Mouse (Mus musculus) liver, embryonic 13.5 days (tissue): ENCODE measurements around the gene Vrk2. TPM values are rescaled to one million over a fixed set of nuclear protein-coding genes. Genes with fewer than 3 reads are reported as not detected.

Experiments used
- ATAC-seq: fragments of 200-750 bp; cut with Nextera tagmentation; 2 replicates; pipeline ENCODE4 v1.8.0; 2017; ENCODE audit warnings: low read depth, mild to moderate bottlenecking, moderate number of reproducible peaks, moderate library complexity
- DNase-seq: peaks from one replicate; pipeline ENCODE4 v3.0.0; 2022
- H3K27ac ChIP-seq: fragments of 300-500 bp; sonication (generic); 2 replicates; pipeline ENCODE4 v1.5.1; 2015; ENCODE audit warnings: moderate library complexity, mild to moderate bottlenecking, inconsistent platforms
- H3K27me3 ChIP-seq: fragments of 300-500 bp; sonication (generic); 2 replicates; pipeline ENCODE4 v1.6.1; 2015; ENCODE audit warnings: mild to moderate bottlenecking, inconsistent platforms
- H3K36me3 ChIP-seq: fragments of 300-500 bp; sonication (generic); 2 replicates; pipeline ENCODE4 v1.6.1; 2015; ENCODE audit warnings: mild to moderate bottlenecking, inconsistent platforms
- H3K4me1 ChIP-seq: fragments of 300-500 bp; sonication (generic); replicated peaks from 2 replicates; pipeline ENCODE4 v1.6.1; 2015; ENCODE audit warnings: inconsistent platforms
- H3K4me2 ChIP-seq: fragments of 300-500 bp; sonication (generic); 2 replicates; pipeline ENCODE4 v1.6.1; 2015; ENCODE audit warnings: inconsistent platforms, mild to moderate bottlenecking, moderate library complexity
- H3K4me3 ChIP-seq: fragments of 300-500 bp; sonication (generic); replicated peaks from 2 replicates; pipeline ENCODE4 v1.5.1; 2015; ENCODE audit warnings: mild to moderate bottlenecking, inconsistent platforms
- H3K9ac ChIP-seq: fragments of 300-500 bp; sonication (generic); 2 replicates; pipeline ENCODE4 v1.6.1; 2015; ENCODE audit warnings: mild to moderate bottlenecking, inconsistent platforms
- H3K9me3 ChIP-seq: fragments of 300-500 bp; sonication (generic); replicated peaks from 2 replicates; pipeline ENCODE4 v1.6.1; 2016; ENCODE audit warnings: inconsistent platforms
- WGBS: fragments of 180-500 bp; shearing (Covaris S2); methylation state at CpG from one replicate; pipeline ENCODE4 v1.1.7; 2015; ENCODE audit not compliant: insufficient replicate concordance; 5-methylcytosine and 5-hydroxymethylcytosine counted together
- polyA plus RNA-seq: library from polyadenylated mRNA; unstranded; fragments of >200 nt; fragmentation: Nextera tagmentation; extraction: Ambion mirVana; gene quantifications from 2 replicates; pipeline ENCODE4 v1.2.1, GENCODE M21; 2015

Vrk2 gene
- polyA plus RNA-seq, 1 experiment from 2014 or later, result 27.5 TPM

DNA sequence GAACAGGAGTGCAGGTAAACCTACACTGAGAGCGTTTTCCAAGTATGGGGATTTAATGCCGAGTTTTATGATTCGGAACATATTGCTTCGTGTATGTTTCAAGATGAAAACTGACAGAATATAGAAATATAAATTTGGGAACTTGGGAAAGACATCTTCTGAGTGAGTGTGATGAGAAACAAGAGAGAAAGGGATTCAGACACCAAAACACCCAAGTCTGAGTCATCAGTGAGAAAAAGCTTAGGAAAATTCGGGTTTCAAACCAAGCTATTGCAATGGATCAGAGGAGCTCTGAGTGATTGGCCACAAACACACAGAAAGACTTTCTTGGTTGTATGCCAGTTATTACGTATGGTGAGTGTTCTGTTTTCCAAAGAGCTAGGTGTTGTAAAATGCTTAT, 4.0 kb upstream of the Vrk2 start:
- no peak overlapping the region for H3K4me3 ChIP-seq
- no peak overlapping the region for H3K4me2 ChIP-seq
- DNase-seq (no peak), ATAC-seq (no peak)
- H3K9me3 ChIP-seq, result no peaks in the 10 kb centered on the region
- peak overlapping the region; percentile 63 for H3K27ac ChIP-seq
- no peaks in the 10 kb centered on the region for H3K27me3 ChIP-seq
- H3K36me3 ChIP-seq, result no peaks in the 10 kb centered on the region
- no peak overlapping the region for H3K9ac ChIP-seq
- WGBS, result 76% methylated on average over 6 of the region's 6 CpGs
- H3K4me1 ChIP-seq, result peaks cover 57% of the 10 kb centered on the region

DNA sequence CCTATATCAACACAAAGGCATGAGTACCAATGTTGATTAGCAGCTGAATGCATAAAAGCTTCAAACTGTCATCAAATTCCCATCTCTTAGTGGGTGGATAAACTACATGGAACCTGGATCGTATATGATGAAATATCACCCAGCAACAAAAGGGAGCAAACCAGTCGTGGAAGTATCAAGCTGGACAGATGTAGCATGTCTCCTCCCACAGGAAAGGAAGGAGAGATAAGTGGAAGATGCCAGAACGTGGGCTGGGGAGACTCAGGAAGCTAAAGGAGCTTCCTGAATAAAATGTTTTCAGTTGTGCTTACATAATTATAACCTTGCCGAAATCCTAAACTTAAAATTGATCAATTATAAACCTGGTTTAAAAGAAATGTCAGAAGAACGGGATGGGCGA, 3.3 kb upstream of the Vrk2 start:
- Histone ChIP-seq H3K4me1 (peaks cover 63% of the 10 kb centered on the region), H3K9me3 (no peaks in the 10 kb centered on the region), H3K27me3 (no peaks in the 10 kb centered on the region), H3K4me2 (0 out of 2 replicates have a peak overlapping the region, but pooled peaks have one; percentile 10), H3K27ac (peak overlapping the region; percentile 63), H3K36me3 (no peaks in the 10 kb centered on the region), H3K4me3 (no peak overlapping the region), H3K9ac (no peak overlapping the region; the same call in 1 of the 2 replicates)
- DNase-seq (no peak), ATAC-seq (no peak)
- 37% methylated on average over 6 of the region's 6 CpGs for WGBS

DNA sequence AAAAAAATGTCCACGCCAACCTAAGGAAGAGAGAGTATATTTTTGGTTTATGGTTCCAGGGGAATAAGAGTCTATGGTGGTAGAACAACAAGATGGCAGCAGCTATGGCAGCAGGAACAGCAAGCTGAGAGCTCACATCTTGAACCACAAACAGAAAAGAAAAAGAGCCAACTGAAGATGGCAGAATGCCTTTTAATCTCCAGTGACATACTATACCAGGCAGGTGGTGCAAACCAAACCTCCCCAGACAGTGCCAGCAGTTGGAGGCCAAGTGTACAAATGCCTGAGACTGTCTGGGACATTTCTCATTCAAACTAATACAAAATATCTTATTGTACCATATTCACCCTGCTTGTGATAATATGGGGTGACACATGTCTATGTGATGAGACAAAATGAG, 2.4 kb upstream of the Vrk2 start:
- WGBS, result 92% methylated on average over 1 of the region's 1 CpGs
- H3K9me3 ChIP-seq, result no peaks in the 10 kb centered on the region
- H3K27ac ChIP-seq, result peak overlapping the region; percentile 63
- no peak for ATAC-seq
- no peaks in the 10 kb centered on the region for H3K36me3 ChIP-seq
- no peaks in the 10 kb centered on the region for H3K27me3 ChIP-seq
- no peak overlapping the region for H3K9ac ChIP-seq
- peaks cover 65% of the 10 kb centered on the region for H3K4me1 ChIP-seq
- DNase-seq, result no peak
- H3K4me2 ChIP-seq, result no peak overlapping the region
- H3K4me3 ChIP-seq, result no peak overlapping the region

DNA sequence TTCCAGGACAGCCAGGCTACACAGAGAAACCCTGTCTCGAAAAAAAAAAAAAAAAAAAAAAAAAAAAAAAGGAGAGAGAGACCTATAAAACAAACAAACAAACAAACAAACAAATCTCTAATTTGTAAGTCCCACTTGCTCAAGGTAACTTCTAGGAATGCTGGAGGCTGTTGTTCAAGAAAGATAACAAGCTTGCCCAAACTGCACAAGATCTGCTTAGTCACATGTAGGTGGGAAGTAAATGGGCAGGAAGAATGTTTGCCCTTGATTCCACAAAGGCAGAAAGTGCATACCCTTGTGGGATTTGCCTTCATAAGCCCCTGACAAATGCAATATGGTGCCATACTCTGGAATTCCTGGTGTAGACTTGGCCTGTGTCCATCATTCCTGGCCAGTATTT, 688 bp upstream of the Vrk2 start:
- no peak overlapping the region for H3K4me3 ChIP-seq
- DNase-seq (peak; percentile 28), ATAC-seq (no peak)
- H3K4me1 ChIP-seq, result peaks cover 56% of the 10 kb centered on the region
- H3K27ac ChIP-seq, result peak overlapping the region; percentile 91
- H3K9ac ChIP-seq, result no peak overlapping the region
- H3K4me2 ChIP-seq, result peak overlapping the region; percentile 47
- peaks cover 13% of the 10 kb centered on the region for H3K36me3 ChIP-seq
- 46% methylated on average over 1 of the region's 1 CpGs for WGBS
- H3K27me3 ChIP-seq, result no peaks in the 10 kb centered on the region
- no peaks in the 10 kb centered on the region for H3K9me3 ChIP-seq

DNA sequence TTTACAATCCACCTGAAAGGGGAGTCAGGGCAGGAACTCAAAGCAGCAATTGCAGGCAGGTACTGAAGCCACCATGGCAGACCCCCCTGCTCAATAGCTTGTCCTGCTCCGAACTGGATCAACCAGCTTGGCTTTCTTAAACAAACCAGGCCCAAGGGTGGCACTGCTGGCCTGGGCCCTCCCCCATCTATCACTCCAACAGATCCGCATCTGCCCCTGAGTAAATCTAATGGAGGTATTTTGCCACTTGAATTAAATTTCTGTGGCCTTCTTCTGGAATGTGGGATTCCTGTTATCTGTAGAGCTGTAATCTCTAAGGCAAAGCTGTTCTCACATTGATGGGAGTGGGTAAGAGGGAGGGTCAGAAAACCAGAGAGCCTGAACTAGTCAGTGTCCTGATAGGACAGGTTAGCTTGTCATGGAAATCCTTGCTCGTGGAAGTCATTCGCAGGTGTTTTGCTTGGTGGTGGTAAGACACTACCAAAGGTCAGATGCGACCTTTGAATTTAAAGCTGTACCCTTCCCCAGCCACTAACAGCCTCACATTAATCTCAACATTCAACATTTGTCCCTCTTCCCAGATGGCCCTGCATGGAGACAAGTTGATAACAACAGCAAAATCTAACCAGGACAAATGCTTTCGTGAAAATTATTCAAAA, 1.3 kb downstream of the Vrk2 start:
- Histone ChIP-seq H3K27ac (peak overlapping the region; percentile 95), H3K36me3 (peaks cover 15% of the 10 kb centered on the region), H3K4me1 (peaks cover 41% of the 10 kb centered on the region), H3K27me3 (no peaks in the 10 kb centered on the region), H3K9me3 (no peaks in the 10 kb centered on the region), H3K4me2 (peak overlapping the region; percentile 76), H3K9ac (peak overlapping the region; percentile 96), H3K4me3 (peak overlapping the region; percentile 90)
- DNase-seq (peak; percentile 10), ATAC-seq (no peak)
- WGBS, result 24% methylated on average over 6 of the region's 6 CpGs

DNA sequence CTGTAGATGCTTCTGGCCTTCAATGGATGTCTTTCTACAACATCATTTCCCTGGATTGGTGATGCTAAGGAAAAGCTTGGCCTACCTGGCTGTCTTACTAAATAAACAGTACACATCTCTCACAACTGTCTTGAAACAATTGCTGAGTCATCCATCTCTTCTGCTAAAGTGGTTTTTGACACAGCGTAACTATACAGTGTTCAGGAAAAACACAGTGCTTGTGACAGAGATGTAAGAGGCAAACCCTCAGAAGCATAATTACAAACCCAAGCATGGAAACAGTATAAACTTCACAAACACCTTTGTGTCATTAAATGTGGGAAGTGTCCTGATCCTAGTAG, 6.6 kb downstream of the Vrk2 start:
- H3K4me1 ChIP-seq, result peaks cover 14% of the 10 kb centered on the region
- no peaks in the 10 kb centered on the region for H3K27me3 ChIP-seq
- peaks cover 29% of the 10 kb centered on the region for H3K36me3 ChIP-seq
- H3K9me3 ChIP-seq, result no peaks in the 10 kb centered on the region
- H3K4me2 ChIP-seq, result no peak overlapping the region
- no peak overlapping the region for H3K9ac ChIP-seq
- DNase-seq, result no peak
- peak overlapping the region; percentile 41; the same call in 1 of the 2 replicates for H3K27ac ChIP-seq
- WGBS, result 87% methylated on average over 1 of the region's 1 CpGs
- 0 out of 2 replicates have a peak, but pooled peaks have one; percentile 57 for ATAC-seq
- H3K4me3 ChIP-seq, result no peak overlapping the region

DNA sequence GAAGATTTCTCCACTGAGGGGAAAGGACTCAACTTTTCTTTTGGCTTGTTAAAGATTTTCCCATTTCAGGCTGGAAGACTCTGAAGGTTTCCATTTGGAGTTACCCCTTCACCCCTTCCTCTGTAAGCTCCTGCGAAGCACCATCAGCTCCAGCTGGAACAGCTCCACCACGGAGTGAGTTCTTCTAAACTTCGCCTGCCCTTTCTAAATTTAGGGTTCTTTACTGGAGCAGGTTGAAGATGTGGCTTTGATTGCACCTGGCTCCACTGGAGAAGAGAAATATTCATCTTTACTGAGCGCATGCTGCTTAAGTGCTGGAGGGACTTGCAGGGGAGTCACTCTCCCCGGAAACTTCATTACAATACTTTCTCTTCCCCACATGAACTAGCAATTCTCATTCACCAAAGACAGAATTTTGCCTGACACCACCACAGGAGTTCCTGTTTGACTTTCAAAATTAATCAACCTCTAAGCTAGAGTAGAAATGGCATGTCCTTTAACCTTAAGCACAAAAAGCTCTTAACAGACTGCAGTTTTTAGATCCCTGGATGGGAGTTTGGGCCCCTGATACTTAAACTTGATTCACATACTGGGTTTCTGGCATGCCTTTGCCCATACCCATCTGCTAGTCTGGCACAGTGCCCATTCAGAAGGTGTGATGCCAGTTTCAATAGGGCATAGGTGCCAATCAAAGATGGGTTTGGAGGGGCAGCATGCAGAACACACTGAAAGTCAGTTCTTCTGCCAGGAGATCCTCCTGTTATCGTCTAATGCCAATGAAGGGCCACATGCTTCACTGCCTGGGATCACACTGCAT, 7.2 kb downstream of the Vrk2 start:
- ATAC-seq, result 0 out of 2 replicates have a peak, but pooled peaks have one; percentile 15

DNA sequence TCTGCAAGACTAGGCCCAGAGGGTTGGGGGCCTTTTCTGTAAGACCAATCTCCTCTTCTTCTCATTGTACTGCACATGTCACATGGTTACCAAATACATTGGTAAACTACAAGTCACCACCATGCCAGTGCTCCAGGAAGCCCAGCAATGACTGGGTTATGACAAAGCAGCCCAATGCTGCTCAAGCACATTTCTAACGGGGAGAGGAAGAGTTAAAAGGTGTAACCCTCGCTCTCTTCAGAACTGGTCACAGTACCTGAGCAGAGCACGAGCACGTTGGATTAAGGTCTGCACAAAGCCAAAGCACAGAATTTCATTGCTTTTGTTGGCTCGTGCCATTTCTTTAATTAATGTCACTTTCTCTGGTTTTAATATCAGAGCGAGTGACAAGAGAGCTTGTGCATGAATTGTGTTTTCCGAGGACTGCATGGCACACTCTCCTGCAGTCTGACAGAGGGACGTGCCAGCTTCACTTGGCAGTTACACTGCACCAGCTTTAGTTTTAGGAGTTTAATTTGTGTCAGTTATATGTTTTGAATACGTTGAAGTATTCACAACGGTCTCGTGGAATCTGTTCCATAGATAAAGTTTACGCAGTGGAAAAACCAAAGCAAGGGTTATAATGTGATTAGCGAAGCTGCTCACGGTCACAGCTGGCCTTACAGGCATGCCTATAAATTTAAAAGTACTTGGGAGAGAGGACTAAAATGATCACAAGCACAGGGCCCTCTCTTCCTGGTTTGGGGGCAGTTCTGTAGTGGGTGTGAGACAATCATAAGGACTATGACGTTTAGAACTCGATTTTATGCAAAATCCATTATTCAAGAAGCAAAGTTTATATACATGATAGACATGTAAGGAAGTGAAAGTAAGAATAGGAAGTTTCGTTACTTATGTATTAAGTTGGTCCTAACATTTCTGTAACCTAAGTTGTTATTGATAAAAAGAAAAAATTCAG, 8.1 kb downstream of the Vrk2 start:
- DNase-seq, result no peak
- Histone ChIP-seq H3K27ac (no peak overlapping the region), H3K36me3 (peaks cover 29% of the 10 kb centered on the region), H3K9ac (no peak overlapping the region), H3K27me3 (no peaks in the 10 kb centered on the region), H3K4me3 (no peak overlapping the region), H3K4me1 (peaks cover 10% of the 10 kb centered on the region; the same call in 1 of the 2 replicates), H3K9me3 (no peaks in the 10 kb centered on the region), H3K4me2 (no peak overlapping the region)
- ATAC-seq, result no peak
- WGBS, result 83% methylated on average over 17 of the region's 17 CpGs

More for the DNA sequence above, 7.2 kb downstream of the Vrk2 start:
- Histone ChIP-seq H3K4me3 (no peak overlapping the region), H3K27me3 (no peaks in the 10 kb centered on the region), H3K36me3 (peaks cover 29% of the 10 kb centered on the region), H3K27ac (peak overlapping the region; percentile 41; the same call in 1 of the 2 replicates), H3K4me1 (peaks cover 12% of the 10 kb centered on the region; the same call in 1 of the 2 replicates), H3K9me3 (no peaks in the 10 kb centered on the region), H3K9ac (no peak overlapping the region), H3K4me2 (no peak overlapping the region)
- no peak for DNase-seq
- WGBS, result 78% methylated on average over 6 of the region's 6 CpGs

DNA sequence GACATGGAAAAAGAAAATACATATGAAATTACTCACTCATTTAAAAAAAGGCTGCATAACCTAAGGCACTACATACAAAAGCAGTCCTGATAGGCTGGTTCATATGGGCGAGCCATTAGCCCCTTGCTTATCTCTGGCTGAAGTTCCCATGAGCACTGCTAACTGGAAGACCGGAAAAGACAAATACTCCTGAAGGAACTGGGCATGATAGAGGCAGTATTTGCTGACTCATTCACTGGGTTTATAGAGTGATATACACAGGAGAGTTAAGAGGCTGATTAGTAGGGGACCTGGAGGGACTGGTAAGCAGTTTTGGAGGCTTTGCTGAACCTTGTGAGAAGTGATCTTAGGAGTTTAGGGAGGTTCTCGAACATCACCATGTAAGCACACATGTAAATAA, 42.2 kb downstream of the Vrk2 start:
- H3K27ac ChIP-seq, result 0 out of 2 replicates have a peak overlapping the region, but pooled peaks have one; percentile 12
- H3K4me3 ChIP-seq, result no peak overlapping the region
- no peak overlapping the region for H3K9ac ChIP-seq
- H3K27me3 ChIP-seq, result no peaks in the 10 kb centered on the region
- no peak overlapping the region for H3K4me2 ChIP-seq
- H3K9me3 ChIP-seq, result no peaks in the 10 kb centered on the region
- H3K36me3 ChIP-seq, result peaks cover 15% of the 10 kb centered on the region
- peak; percentile 86 for ATAC-seq
- H3K4me1 ChIP-seq, result peaks cover 11% of the 10 kb centered on the region
- DNase-seq, result peak; percentile 20
- WGBS, result 66% methylated on average over 3 of the region's 3 CpGs

DNA sequence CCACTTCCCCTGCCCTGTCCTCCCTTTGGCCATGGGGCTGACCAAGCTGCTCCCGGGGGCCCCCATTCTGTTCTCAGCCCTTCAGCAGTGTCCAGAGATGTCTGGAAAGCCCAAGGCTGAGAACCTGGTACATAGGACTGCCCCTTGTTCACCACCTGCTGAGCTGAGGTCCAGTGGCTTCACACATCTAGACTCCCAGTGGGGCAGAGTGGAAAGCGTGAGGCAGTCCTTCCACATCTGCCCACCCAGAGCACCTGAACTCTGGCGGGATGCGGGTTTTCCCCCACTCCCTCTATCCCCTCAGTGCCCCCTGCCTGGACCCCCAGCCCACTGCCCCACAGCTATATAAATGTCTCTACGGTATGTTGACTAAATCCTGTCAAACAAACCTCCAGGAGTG, 56.0 kb downstream of the Vrk2 start:
- Histone ChIP-seq H3K4me2 (no peak overlapping the region), H3K27ac (no peak overlapping the region), H3K27me3 (no peaks in the 10 kb centered on the region), H3K36me3 (0 out of 2 replicates have a peak, but pooled peaks cover under 1% of the 10 kb centered on the region), H3K9me3 (no peaks in the 10 kb centered on the region), H3K4me1 (peaks cover 15% of the 10 kb centered on the region), H3K4me3 (no peak overlapping the region), H3K9ac (no peak overlapping the region)
- DNase-seq (no peak), ATAC-seq (no peak)
- 96% methylated on average over 5 of the region's 5 CpGs for WGBS

DNA sequence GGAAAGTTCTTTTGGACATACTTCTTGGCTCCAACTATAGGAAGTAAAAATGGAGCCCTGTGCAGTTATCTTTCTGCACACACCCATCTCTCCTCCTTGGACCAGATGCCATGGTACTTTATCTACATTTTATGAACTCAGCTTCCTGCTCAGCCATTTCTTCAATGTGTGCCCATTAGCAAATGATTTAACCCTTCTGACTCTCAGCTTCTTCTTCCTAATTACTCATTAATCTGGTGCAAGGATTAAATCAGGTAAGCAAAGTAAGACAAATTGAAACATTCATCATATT, 60.0 kb downstream of the Vrk2 start:
- DNase-seq, result peak; percentile 33
- Histone ChIP-seq H3K27me3 (no peaks in the 10 kb centered on the region), H3K9me3 (no peaks in the 10 kb centered on the region), H3K4me3 (no peak overlapping the region), H3K9ac (no peak overlapping the region), H3K4me2 (peak overlapping the region; percentile 35), H3K27ac (peak overlapping the region; percentile 66), H3K36me3 (0 out of 2 replicates have a peak, but pooled peaks cover 6% of the 10 kb centered on the region), H3K4me1 (peaks cover 21% of the 10 kb centered on the region)
- peak; percentile 87 for ATAC-seq
